In genomic region chr1:171037861-171038721, GRCm38 (mm10) we compare ENCODE assay signal across 8 mouse cellular contexts. TPM values are rescaled to one million over a fixed set of nuclear protein-coding genes. Genes with fewer than 3 reads are reported as not detected.
A peak's percentile ranks its signal among the peaks of the same experiment; 100 is the strongest.
DNase-seq lines count a peak whose midpoint lies in the region; ATAC-seq and TF ChIP-seq lines count a peak whose summit lies in the region.

No protein-coding gene starts in this region.

- no peak for TF ChIP-seq POLR2A in cortical plate, adult 2 months (IDR thresholded peaks at IDR 0.05; ENCODE audit: extremely low read depth, insufficient read depth, low read length)

- 0 out of 2 replicates have a peak, but pooled peaks cover 2% of the 10 kb centered on the region for H3K4me1 ChIP-seq in cortical plate, adult 2 months (ENCODE audit: control insufficient read depth, insufficient read depth, low read length)

- TF ChIP-seq CTCF in cortical plate, adult 2 months (IDR thresholded peaks at IDR 0.05; ENCODE audit: extremely low read depth, insufficient read depth, low read length), result no peak

- peak overlapping the region; percentile 72 for H3K4me3 ChIP-seq in cortical plate, adult 2 months (ENCODE audit: insufficient read depth, low read length)

- H3K27ac ChIP-seq in cortical plate, adult 2 months (ENCODE audit: insufficient read depth, low read length), result peak overlapping the region; percentile 73

- peak; percentile 67 for ATAC-seq in activated CD4-positive, CD25-positive, alpha-beta regulatory T cell, adult 4 months
- ATAC-seq in megakaryocyte, adult 5-6 weeks (ENCODE audit: poor library complexity, severe bottlenecking), result peak; percentile 66

- peak; percentile 63 to 68 for DNase-seq in gastrocnemius, adult 8-10 months (ENCODE audit: low spot score in 2 of 2)
- peak; percentile 91 for DNase-seq in hindlimb bud, embryonic 11.5 days (ENCODE audit: extremely low spot score, low read depth, low spot score)
- DNase-seq in left cerebral cortex, adult 8-10 months (ENCODE audit: low spot score in 2 of 2), result peak; percentile 60 to 85
- peak; percentile 79 for DNase-seq in right cerebral cortex, adult 18-20 months
- peak; percentile 36 for DNase-seq in urinary bladder, postnatal 10 days (ENCODE audit: low spot score)

RNA-seq across cellular contexts. Expression of gene Fcgr4, which starts 19.4 kb away (rescaled TPM):
- under 1 TPM in 1 of 2 experiments, not detected in 1; 0.40 TPM for polyA plus RNA-seq in activated CD4-positive, CD25-positive, alpha-beta regulatory T cell, adult 4 months (2017; shearing (Covaris generic))
- polyA plus RNA-seq in cortical plate, adult 2 months (2012; rRNA removed), result 0.31 and 0.57 TPM in 2 replicates
- not detected for total RNA-seq in gastrocnemius, adult 8-10 months (2022)
- under 1 TPM in 3 of 4 experiments, not detected in 1; 0.30 to 0.72 (median 0.43) TPM for total RNA-seq in left cerebral cortex, adult 8-10 months (2022)
- 34.6 and 34.8 TPM in 2 replicates for total RNA-seq in megakaryocyte, adult 5-6 weeks (2015)
- 30.0 and 47.4 TPM in 2 replicates for total RNA-seq in megakaryocyte, adult 5-6 weeks (2017)

RNA-seq across cellular contexts. Expression of gene Fcgr3, which starts 26.6 kb away (rescaled TPM):
- polyA plus RNA-seq in activated CD4-positive, CD25-positive, alpha-beta regulatory T cell, adult 4 months (2017; shearing (Covaris generic)), result under 1 TPM in 1 of 2 experiments, not detected in 1; 0.45 TPM
- polyA plus RNA-seq in cortical plate, adult 2 months (2012; rRNA removed), result 20.6 and 21.1 TPM in 2 replicates
- 1 to 10 TPM in 3 of 4 experiments, under 1 TPM in 1; 0.73 to 1.8 (median 1.4) TPM for total RNA-seq in gastrocnemius, adult 8-10 months (2022)
- 10 to 100 TPM; 10.6 to 36.7 (median 22.6) TPM for total RNA-seq in left cerebral cortex, adult 8-10 months (2022)
- 499 and 513 TPM in 2 replicates for total RNA-seq in megakaryocyte, adult 5-6 weeks (2015)
- 540 and 572 TPM in 2 replicates for total RNA-seq in megakaryocyte, adult 5-6 weeks (2017)

Comparison
In these comparisons a context has a peak if more than half of its experiments do, and no peak if none do; other contexts are left out.
1. Peak in every context shown above with its lines: DNase-seq, ATAC-seq, H3K4me3 ChIP-seq and H3K27ac ChIP-seq.
2. DNase-seq: peak in every context shown above with its lines; median percentile 91 in hindlimb bud, embryonic 11.5 days; 79 in right cerebral cortex, adult 18-20 months; 72 in left cerebral cortex, adult 8-10 months; 66 in gastrocnemius, adult 8-10 months; 36 in urinary bladder, postnatal 10 days.
3. RNA of gene Fcgr4, which starts 19.4 kb away (total RNA-seq): 30.0 to 47.4 TPM in megakaryocyte, adult 5-6 weeks; 0.30 to 0.72 TPM in left cerebral cortex, adult 8-10 months and not detected in gastrocnemius, adult 8-10 months; every median in the first group is over 10 times any median in the second.
4. RNA of gene Fcgr3, which starts 26.6 kb away (total RNA-seq): 499 to 572 TPM in megakaryocyte, adult 5-6 weeks; 10.6 to 36.7 TPM in left cerebral cortex, adult 8-10 months and 0.73 to 1.8 TPM in gastrocnemius, adult 8-10 months; every median in the first group is over 10 times any median in the second.